Mouse (Mus musculus) CH12.LX (cell line): ENCODE measurements around the gene Itgb1bp1. TPM values are rescaled to one million over a fixed set of nuclear protein-coding genes. Genes with fewer than 3 reads are reported as not detected.

Source experiments
- DNase-seq: peaks from one replicate; pipeline ENCODE4 v3.0.0-alpha.2; 2013; ENCODE audit errors: extremely low read depth
- H3K27ac ChIP-seq: 2 replicates; pipeline ENCODE4 v1.5.1; 2012; ENCODE audit warnings: low read depth, mild to moderate bottlenecking, control low read depth, moderate library complexity; ENCODE audit not compliant: insufficient read depth
- H3K27me3 ChIP-seq: replicated peaks from 2 replicates; pipeline ENCODE3; 2012; ENCODE audit warnings: inconsistent platforms
- H3K36me3 ChIP-seq, 2 experiments: replicated peaks in 1 of 2; 2 replicates each; pipeline versions ENCODE3 to v1.6.1; 2012; ENCODE audit warnings: inconsistent platforms in 1 of 2, low read length in 1 of 2, mild to moderate bottlenecking in 1 of 2, mixed read lengths in 1 of 2, moderate library complexity in 1 of 2; ENCODE audit not compliant: control insufficient read depth in 1 of 2, insufficient read depth in 1 of 2
- H3K4me1 ChIP-seq, 2 experiments: 2 replicates each; pipeline ENCODE4 v1.6.1; 2012; ENCODE audit warnings: inconsistent platforms in 1 of 2, moderate library complexity in 1 of 2; ENCODE audit not compliant: insufficient read depth in 2 of 2, control insufficient read depth in 1 of 2
- H3K4me2 ChIP-seq: 2 replicates; pipeline ENCODE4 v1.6.1; 2012; ENCODE audit warnings: low read depth, mild to moderate bottlenecking, control low read depth; ENCODE audit not compliant: poor library complexity, insufficient read depth, severe bottlenecking
- H3K4me3 ChIP-seq, 3 experiments: fragments of 150-350 bp in 1 of 3; sonication (generic) in 1 of 3; replicated peaks in 1 of 3; 2 replicates each; pipeline versions ENCODE3 to v1.5.1; 2011 to 2012; ENCODE audit warnings: low read depth in 2 of 3, low read length in 2 of 3, mild to moderate bottlenecking in 2 of 3, moderate library complexity in 2 of 3, control low read depth in 1 of 3, improper control_type of control experiment in 1 of 3, inconsistent platforms in 1 of 3, mixed read lengths in 1 of 3; ENCODE audit not compliant: poor library complexity in 1 of 3
- H3K79me2 ChIP-seq: replicated peaks from 2 replicates; pipeline ENCODE4 v1.6.1; 2012; ENCODE audit warnings: mild to moderate bottlenecking, moderate library complexity; ENCODE audit not compliant: control insufficient read depth, poor library complexity, insufficient read depth, severe bottlenecking; ENCODE audit errors: extremely low read depth
- H3K9ac ChIP-seq: 2 replicates; pipeline ENCODE4 v1.6.1; 2012; ENCODE audit warnings: low read depth, mild to moderate bottlenecking, control low read depth, moderate library complexity; ENCODE audit not compliant: insufficient read depth
- H3K9me3 ChIP-seq: replicated peaks from 2 replicates; pipeline ENCODE3; 2012; ENCODE audit warnings: low read length, inconsistent platforms, mixed read lengths
- BHLHE40 ChIP-seq: IDR thresholded peaks from 2 replicates; pipeline ENCODE4 v1.6.1; 2011; ENCODE audit warnings: mild to moderate bottlenecking, low read depth, low read length, improper control_type of control experiment
- CHD2 ChIP-seq: IDR thresholded peaks from 2 replicates; pipeline ENCODE4 v1.6.1; 2011; ENCODE audit warnings: low read length, improper control_type of control experiment
- E2F4 ChIP-seq: IDR thresholded peaks from 2 replicates; pipeline ENCODE4 v1.6.1; 2011; ENCODE audit warnings: low read depth, low read length, improper control_type of control experiment; ENCODE audit not compliant: insufficient replicate concordance
- ELF1 ChIP-seq: IDR thresholded peaks from 2 replicates; pipeline ENCODE4 v1.6.1; 2014; ENCODE audit warnings: low read depth, mild to moderate bottlenecking, inconsistent platforms, low read length, improper control_type of control experiment
- EP300 ChIP-seq: IDR thresholded peaks from 2 replicates; pipeline ENCODE4 v1.6.1; 2011; ENCODE audit warnings: low read length, improper control_type of control experiment
- ETS1 ChIP-seq: conservative IDR thresholded peaks from 2 replicates; pipeline ENCODE4 v1.6.1; 2012; ENCODE audit warnings: low read depth, mild to moderate bottlenecking, inconsistent platforms, low read length, improper control_type of control experiment, moderate library complexity
- HCFC1 ChIP-seq: IDR thresholded peaks from 2 replicates; pipeline ENCODE4 v1.6.1; 2012; ENCODE audit warnings: low read depth, mild to moderate bottlenecking, inconsistent platforms, low read length, improper control_type of control experiment
- IRF4 ChIP-seq: IDR thresholded peaks from 2 replicates; pipeline ENCODE4 v1.6.1; 2014; ENCODE audit warnings: low read depth, mild to moderate bottlenecking, inconsistent platforms, low read length, improper control_type of control experiment
- JUN ChIP-seq: IDR thresholded peaks from 2 replicates; pipeline ENCODE4 v1.6.1; 2011; ENCODE audit warnings: low read depth, mild to moderate bottlenecking, low read length, improper control_type of control experiment, moderate library complexity; ENCODE audit not compliant: insufficient read depth
- JUND ChIP-seq: conservative IDR thresholded peaks from 2 replicates; pipeline ENCODE4 v1.6.1; 2011; ENCODE audit warnings: low read depth, low read length, improper control_type of control experiment
- KAT2A ChIP-seq: IDR thresholded peaks from 2 replicates; pipeline ENCODE4 v1.6.1; 2012; ENCODE audit warnings: low read length, improper control_type of control experiment, inconsistent platforms; ENCODE audit not compliant: insufficient replicate concordance
- MAFK ChIP-seq: IDR thresholded peaks from 2 replicates; pipeline ENCODE4 v1.6.1; 2011; ENCODE audit warnings: low read length, improper control_type of control experiment; ENCODE audit not compliant: insufficient replicate concordance
- MAX ChIP-seq: IDR thresholded peaks from 2 replicates; pipeline ENCODE4 v1.6.1; 2011; ENCODE audit warnings: low read length, improper control_type of control experiment
- MEF2A ChIP-seq: IDR thresholded peaks from 2 replicates; pipeline ENCODE4 v1.6.1; 2014; ENCODE audit warnings: low read depth, mild to moderate bottlenecking, inconsistent platforms, low read length, improper control_type of control experiment, borderline replicate concordance
- MXI1 ChIP-seq: IDR thresholded peaks from 2 replicates; pipeline ENCODE4 v1.6.1; 2011; ENCODE audit warnings: mild to moderate bottlenecking, low read depth, low read length, improper control_type of control experiment
- MYC ChIP-seq: IDR thresholded peaks from 2 replicates; pipeline ENCODE4 v1.6.1; 2011; ENCODE audit warnings: low read depth, mild to moderate bottlenecking, improper control_type of control experiment, low read length
- NELFE ChIP-seq: IDR thresholded peaks from 2 replicates; pipeline ENCODE4 v1.6.1; 2011; ENCODE audit warnings: low read depth, low read length, improper control_type of control experiment
- NRF1 ChIP-seq: IDR thresholded peaks from 2 replicates; pipeline ENCODE4 v1.6.1; 2014; ENCODE audit warnings: low read depth, mild to moderate bottlenecking, inconsistent platforms, low read length, improper control_type of control experiment, moderate library complexity
- PAX5 ChIP-seq: IDR thresholded peaks from 2 replicates; pipeline ENCODE4 v1.6.1; 2012; ENCODE audit warnings: low read length, inconsistent platforms, mixed read lengths
- RCOR1 ChIP-seq: conservative IDR thresholded peaks from 2 replicates; pipeline ENCODE4 v1.6.1; 2012; ENCODE audit warnings: low read depth, mild to moderate bottlenecking, inconsistent platforms, low read length, improper control_type of control experiment
- SIN3A ChIP-seq: IDR thresholded peaks from 2 replicates; pipeline ENCODE4 v1.6.1; 2012; ENCODE audit warnings: low read length, improper control_type of control experiment, inconsistent platforms
- SMC3 ChIP-seq: IDR thresholded peaks from 2 replicates; pipeline ENCODE4 v1.6.1; 2011; ENCODE audit warnings: low read depth, low read length, improper control_type of control experiment
- TBP ChIP-seq: conservative IDR thresholded peaks from 2 replicates; pipeline ENCODE4 v1.6.1; 2011; ENCODE audit warnings: low read depth, low read length, improper control_type of control experiment
- TCF12 ChIP-seq: IDR thresholded peaks from 2 replicates; pipeline ENCODE4 v1.6.1; 2014; ENCODE audit warnings: low read depth, mild to moderate bottlenecking, inconsistent platforms, low read length, improper control_type of control experiment
- USF1 ChIP-seq: IDR thresholded peaks from 2 replicates; pipeline ENCODE4 v1.6.1; 2014; ENCODE audit warnings: low read depth, mild to moderate bottlenecking, inconsistent platforms, low read length, improper control_type of control experiment
- ZKSCAN1 ChIP-seq: IDR thresholded peaks from 2 replicates; pipeline ENCODE4 v1.6.1; 2012; ENCODE audit warnings: low read depth, inconsistent platforms, low read length, improper control_type of control experiment, borderline replicate concordance
- ZNF384 ChIP-seq: IDR thresholded peaks from 2 replicates; pipeline ENCODE4 v1.6.1; 2012; ENCODE audit warnings: low read depth, low read length, improper control_type of control experiment, inconsistent platforms
- dilution Hi-C: fragments of 300-500 bp; cut with MboI; formaldehyde crosslinking; loops from 2 replicates; pipeline ENCODE4 v1.14.3; 2020; ENCODE audit warnings: low sequenced_read_pairs; ENCODE audit not compliant: extremely low pct_unique_long_range_greater_than_20kb, extremely low pct_ligation_motif_present
- in situ Hi-C: fragments of 300-500 bp; cut with MboI; formaldehyde crosslinking; loops from 3 replicates; pipeline ENCODE4 v1.14.3; 2019; ENCODE audit warnings: low sequenced_read_pairs, low pct_ligation_motif_present, low pct_unique_long_range_greater_than_20kb, mixed read lengths
- polyA plus RNA-seq: library from polyadenylated mRNA; unstranded; fragments of >175 nt; gene quantifications from 2 replicates; pipeline ENCODE4 v1.2.1, GENCODE M21; 2012; ENCODE audit warnings: low read depth; ENCODE audit not compliant: insufficient read length
- total RNA-seq, 2 experiments: library from RNA; depleted of rRNA; stranded (reverse); fragments of 300-350 nt in 1 of 2; fragments of >200 nt in 1 of 2; gene quantifications; 2 replicates each; pipeline ENCODE4 v1.2.3; 2012 to 2014

Itgb1bp1 gene
- total and polyA plus RNA-seq, 3 experiments: 37.7 to 77.5 (median 57.9) TPM

DNA sequence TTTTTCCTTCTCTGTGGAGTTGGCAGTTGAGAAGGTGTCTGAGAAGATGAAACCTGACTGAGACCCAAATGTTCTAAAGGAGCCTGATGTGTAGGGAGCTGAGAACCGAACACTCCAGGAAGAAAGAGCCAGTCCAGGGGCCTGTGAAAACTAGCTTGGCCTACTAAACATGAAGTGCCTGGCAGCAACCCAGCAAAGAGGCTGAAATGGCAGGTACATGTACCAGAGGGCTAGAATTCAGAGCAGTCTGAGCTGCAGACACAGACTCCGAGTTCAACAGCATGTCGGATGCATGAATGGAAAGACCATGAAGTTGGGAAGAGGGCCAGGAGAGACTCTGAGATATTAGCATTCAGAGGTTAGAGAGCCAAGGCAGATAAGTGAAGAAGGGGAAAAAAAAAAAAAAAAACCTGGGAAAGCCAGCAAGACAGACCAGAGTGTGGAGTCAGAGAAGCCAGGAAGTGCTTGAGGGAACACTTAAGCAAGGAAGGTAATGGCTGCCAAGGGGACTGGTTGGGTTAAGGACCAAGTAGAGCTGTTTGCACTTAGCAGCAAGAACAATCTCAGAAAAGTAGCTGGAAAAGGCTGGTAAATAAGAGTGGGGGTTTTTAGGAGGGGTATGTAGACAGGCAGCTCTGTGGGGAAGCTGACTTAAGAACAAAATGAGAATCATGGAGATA lies 2.8 kb upstream of the Itgb1bp1 start:
- Histone ChIP-seq H3K36me3 (peaks cover 33 to 61% of the 10 kb centered on the region in 2 experiments), H3K27ac (no peak overlapping the region), H3K4me2 (no peak overlapping the region), H3K79me2 (peaks cover 43% of the 10 kb centered on the region), H3K9ac (no peak overlapping the region), H3K4me3 (no peak overlapping the region), H3K27me3 (no peaks in the 10 kb centered on the region), H3K9me3 (no peaks in the 10 kb centered on the region), H3K4me1 (peaks cover 6 to 17% of the 10 kb centered on the region in 2 experiments; a peak in 3 of 4 replicates)
- DNase-seq: no peak
- in situ Hi-C loops: loop anchor here (25.0 kb wide), 1 partner anchor 323 kb away; no protein-coding TSS in a partner anchor
- dilution Hi-C loops: no loop called here
- TF ChIP-seq KAT2A: no peak

DNA sequence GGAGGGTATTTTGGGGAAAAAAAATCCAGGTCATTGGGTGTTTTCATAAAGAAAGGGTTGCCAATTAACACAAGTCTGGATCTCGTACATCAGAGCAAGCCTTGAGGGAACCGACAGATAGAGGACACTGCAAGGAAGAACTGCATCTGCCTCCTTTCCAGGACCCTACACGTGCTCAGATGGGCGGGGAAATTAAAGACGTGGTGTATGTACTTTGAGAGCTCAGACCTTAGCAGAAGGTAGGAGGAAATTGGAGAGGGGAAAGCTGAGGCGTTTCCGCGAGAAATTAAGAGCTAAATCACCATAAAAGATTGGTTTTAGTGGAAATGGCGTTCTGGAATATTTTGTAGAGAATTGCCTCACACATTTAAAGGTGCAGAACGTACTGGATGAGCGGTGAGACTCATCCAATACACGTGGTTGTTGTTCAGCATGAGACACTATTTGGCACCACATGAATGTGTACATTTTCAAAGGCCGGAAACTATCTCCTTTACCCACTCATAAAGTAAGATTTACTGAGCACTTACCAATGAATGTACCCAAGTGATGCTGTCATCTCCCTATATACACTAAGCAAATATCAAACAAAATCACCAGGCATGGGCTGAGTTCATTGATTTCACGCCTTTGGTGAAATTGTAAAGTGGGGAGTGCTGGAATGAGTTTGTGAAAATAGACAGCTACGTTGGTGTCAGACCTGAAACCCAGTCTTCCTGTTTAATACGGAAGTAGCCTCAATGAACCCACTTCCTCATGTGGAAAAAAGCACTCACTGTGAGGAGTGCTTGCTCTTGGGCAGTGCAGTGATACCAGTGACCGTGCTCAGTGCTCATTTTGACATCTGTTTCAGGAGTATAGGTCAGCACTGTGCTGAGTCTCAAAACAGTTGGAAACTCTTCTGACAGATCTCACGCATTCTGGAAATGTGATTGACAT lies 897 bp upstream of the Itgb1bp1 start:
- Histone ChIP-seq H3K27ac (peak overlapping the region; percentile 18), H3K4me1 (peaks cover 6 to 17% of the 10 kb centered on the region in 2 experiments; a peak in 3 of 4 replicates), H3K4me3 (peak overlapping the region; percentile 90 to 94 (median 92)), H3K36me3 (peaks cover 19 to 51% of the 10 kb centered on the region in 2 experiments), H3K27me3 (no peaks in the 10 kb centered on the region), H3K4me2 (peak overlapping the region; percentile 70), H3K79me2 (peaks cover 48% of the 10 kb centered on the region), H3K9ac (peak overlapping the region; percentile 90), H3K9me3 (no peaks in the 10 kb centered on the region)
- DNase-seq: peak; percentile 72
- dilution Hi-C loops (no loop called here), in situ Hi-C loops (loop anchor here (25.0 kb wide), 1 partner anchor 325 kb away; no protein-coding TSS in a partner anchor)
- TF ChIP-seq CHD2: no peak
- 0 out of 2 replicates have a peak, but pooled peaks have one; percentile 40 for TF ChIP-seq ZKSCAN1
- TF ChIP-seq EP300: peak; percentile 84
- TF ChIP-seq PAX5: no peak
- TF ChIP-seq BHLHE40: peak; percentile 44; the same call in 1 of the 2 replicates
- TF ChIP-seq RCOR1: peak; percentile 74; the same call in 1 of the 2 replicates
- peak; percentile 60 for TF ChIP-seq JUND
- no peak for TF ChIP-seq SMC3
- TF ChIP-seq TBP: no peak
- TF ChIP-seq E2F4: 0 out of 2 replicates have a peak, but pooled peaks have one; percentile 22
- TF ChIP-seq NRF1: 0 out of 2 replicates have a peak, but pooled peaks have one; percentile 21
- TF ChIP-seq ETS1: peak; percentile 35; the same call in 1 of the 2 replicates
- peak; percentile 63; the same call in 1 of the 2 replicates for TF ChIP-seq IRF4
- peak; percentile 37; the same call in 1 of the 2 replicates for TF ChIP-seq TCF12
- TF ChIP-seq MAFK: 0 out of 2 replicates have a peak, but pooled peaks have one; percentile 13
- peak; percentile 42; the same call in 1 of the 2 replicates for TF ChIP-seq JUN
- peak; percentile 87 for TF ChIP-seq MAX
- TF ChIP-seq ZNF384: peak; percentile 36; the same call in 1 of the 2 replicates
- TF ChIP-seq MEF2A: peak; percentile 45; the same call in 1 of the 2 replicates
- peak; percentile 77 for TF ChIP-seq MYC
- TF ChIP-seq USF1: no peak
- peak; percentile 65 for TF ChIP-seq HCFC1
- TF ChIP-seq KAT2A: no peak
- peak; percentile 94 for TF ChIP-seq SIN3A
- peak; percentile 93 for TF ChIP-seq MXI1
- peak; percentile 55 for TF ChIP-seq NELFE
- peak; percentile 93 for TF ChIP-seq ELF1
